Mouse (Mus musculus) layer of hippocampus, postnatal 14 days (tissue): ENCODE measurements around the gene Sptb. TPM values are rescaled to one million over a fixed set of nuclear protein-coding genes. Genes with fewer than 3 reads are reported as not detected.

Source experiments
- microRNA-seq, 2 experiments: library from miRNA; unstranded; fragments of <30 nt; microRNA quantifications; one replicate each; pipeline ENCODE4 v1.2.0; 2021
- total RNA-seq, 2 experiments: library from RNA; stranded (reverse); gene quantifications; 2 replicates each; pipeline ENCODE4 v1.2.3; 2021

The Sptb gene
- total RNA-seq, 2 experiments from 2014 or later, result 86.2 to 86.6 TPM

Small RNA genes lying within 50 kb of the gene (microRNA-seq; reads per million reads assigned to microRNA genes)
- 0 to 0.68 reads per million in 2 experiments for gene Mir5135

Other genes starting within 250 kb of the Sptb start
- 10 to 100 TPM; 16.1 to 18.6 TPM for gene Plekhg3, start 179.7 kb downstream of the Sptb start, total RNA-seq
- gene Churc1, start 55.0 kb upstream of the Sptb start, total RNA-seq, result 10 to 100 TPM; 40.5 to 41.4 TPM
- 10 to 100 TPM; 23.9 to 26.8 TPM for gene Fntb, start 55.0 kb upstream of the Sptb start, total RNA-seq
- gene Gpx2, start 85.0 kb upstream of the Sptb start, total RNA-seq, result under 1 TPM; 0.39 to 0.45 TPM
- gene Rab15, start 112.4 kb upstream of the Sptb start, total RNA-seq, result 100 to 1,000 TPM; 172 to 176 TPM